Mouse (Mus musculus) lung, postnatal 4 days (tissue): ENCODE measurements around the gene Nr2f2.

Source experiments
- DNase-seq, 2 experiments: peaks; one replicate each; pipeline ENCODE4 v3.0.0; 2021

Gene Nr2f2

DNA sequence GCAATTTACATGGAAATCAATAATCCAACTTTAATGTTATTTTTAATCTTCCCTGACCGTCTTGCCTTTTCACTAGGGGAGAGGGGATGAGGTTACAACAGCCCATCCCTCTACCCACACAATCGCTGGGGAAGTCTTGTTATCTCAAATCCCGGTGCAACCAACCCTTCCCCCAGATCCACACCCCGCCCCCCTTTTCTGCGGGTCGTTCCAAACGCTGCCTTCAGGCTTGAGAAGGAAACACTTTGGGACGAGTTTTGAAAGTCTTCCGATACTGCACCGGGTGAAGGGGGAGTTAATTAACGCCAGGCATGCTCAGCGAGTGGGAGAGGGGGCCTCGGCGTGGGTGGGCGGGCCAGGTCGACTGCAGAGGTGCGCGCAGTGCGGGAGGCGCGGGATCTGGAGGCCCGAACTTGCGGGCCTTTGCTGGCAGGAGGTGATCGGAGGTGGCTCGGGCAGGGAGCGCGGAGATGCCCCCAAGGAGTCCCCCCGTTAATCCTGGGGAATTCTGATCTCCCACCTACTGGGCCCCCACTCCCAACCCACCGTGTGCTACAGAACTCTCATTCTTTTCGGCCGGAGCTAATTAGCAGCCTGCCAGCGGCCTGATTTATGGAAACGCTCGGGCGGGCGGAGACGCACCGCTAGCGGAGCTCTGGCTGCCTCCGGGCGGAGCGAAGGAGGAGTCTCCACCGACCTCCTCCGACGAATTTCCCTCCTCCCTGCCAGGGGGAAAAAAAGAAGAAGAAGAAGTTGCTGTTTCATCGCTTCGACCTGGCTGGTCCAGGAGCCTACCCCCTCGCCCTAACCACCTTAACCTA, 35.1 kb downstream of the Nr2f2 start:
- peak; percentile 66 to 80 for DNase-seq

DNA sequence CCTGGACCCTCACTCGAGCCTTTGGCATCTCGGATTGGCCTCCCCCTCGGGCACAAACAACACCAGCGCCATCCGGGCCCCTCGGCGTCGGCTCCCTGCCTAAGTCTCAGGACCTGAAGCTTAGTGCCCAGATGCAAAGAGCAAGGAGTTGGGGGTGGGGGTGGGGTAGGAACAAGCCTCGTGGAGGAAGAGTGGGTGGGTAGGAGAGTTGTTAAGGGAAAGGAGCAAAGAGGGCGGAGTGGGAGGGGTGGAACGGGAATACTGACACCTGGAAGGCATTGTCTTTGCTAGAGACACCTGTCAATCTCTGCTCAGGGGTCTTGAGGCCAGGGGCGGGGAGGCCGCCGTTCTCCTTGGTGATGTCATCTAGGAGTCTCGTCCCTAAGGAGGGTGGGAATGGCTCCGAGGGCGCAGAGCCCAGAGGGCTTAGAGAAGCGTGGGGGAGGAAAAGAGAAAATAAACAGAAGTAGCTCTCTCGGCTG, 35.7 kb downstream of the Nr2f2 start:
- no peak for DNase-seq

DNA sequence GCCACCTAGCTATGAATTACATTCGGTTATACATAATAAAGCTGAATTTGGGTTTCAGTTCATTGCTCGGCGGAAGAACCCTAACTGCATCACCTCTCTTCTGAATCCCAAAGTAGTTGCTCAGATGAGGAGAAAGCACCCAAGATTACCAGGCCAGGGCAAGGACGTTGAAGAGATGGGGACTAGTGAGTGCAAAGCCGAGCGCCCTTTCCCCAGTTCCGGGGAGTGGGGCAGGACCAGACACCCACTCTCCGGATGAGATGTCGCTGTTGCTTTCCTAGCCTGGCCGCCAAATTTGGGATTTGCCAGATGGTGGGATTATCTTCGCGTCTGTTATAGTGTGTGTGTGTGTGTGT, 36.4 kb downstream of the Nr2f2 start:
- DNase-seq, result no peak

DNA sequence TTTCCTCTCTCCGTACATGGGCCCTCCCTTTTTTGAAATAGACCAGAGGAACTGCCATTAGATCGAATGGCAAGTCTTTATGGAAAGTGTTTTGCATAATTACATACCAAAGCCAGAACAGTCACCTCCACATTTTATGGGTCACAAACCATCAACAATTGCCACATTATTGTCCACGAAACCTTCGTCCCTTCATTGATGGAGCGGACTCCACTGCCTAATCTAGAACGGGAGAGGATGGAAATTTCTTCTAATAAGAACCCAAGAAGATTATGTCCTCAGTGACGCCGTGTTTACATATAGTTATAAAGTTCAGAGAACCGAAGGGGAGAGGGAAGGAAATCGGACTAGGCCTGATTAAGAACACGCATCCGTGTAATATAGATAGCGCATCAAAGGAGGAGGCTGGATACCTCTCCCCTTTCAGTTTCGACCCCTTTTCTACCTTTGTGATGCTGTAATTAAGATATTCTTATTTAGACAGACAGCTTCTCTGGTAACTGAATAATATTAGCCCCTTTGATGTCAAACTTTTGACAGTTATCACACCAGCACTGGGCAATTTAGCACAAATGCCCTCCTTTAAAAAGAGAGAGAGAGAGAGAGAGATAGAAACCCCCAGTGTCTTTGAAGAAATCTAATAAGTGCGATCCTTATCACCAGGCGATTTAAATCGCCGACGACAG, 36.9 kb downstream of the Nr2f2 start:
- no peak for DNase-seq

DNA sequence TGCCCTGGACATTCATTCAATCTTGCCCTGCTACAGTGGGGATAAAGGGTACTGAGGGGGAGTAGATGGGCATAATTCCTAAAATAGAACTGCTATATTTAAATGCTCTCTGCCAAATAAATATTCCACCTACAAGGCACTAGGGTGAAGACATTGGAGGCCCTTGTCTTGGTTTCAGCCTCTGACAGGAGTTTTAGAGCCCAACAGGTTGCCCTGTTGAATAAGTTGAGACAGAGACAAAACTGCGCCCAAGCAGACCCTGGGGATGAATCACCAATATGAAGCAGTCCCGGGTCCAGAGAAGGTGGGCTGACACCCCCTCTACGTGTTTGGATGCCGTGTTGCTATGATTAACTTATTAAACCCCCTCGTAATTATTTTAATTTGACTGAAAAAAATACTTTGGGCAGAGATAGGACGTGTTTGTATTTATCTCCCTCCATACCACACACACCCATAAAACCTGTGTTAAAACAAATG, 37.5 kb downstream of the Nr2f2 start:
- DNase-seq, result no peak

DNA sequence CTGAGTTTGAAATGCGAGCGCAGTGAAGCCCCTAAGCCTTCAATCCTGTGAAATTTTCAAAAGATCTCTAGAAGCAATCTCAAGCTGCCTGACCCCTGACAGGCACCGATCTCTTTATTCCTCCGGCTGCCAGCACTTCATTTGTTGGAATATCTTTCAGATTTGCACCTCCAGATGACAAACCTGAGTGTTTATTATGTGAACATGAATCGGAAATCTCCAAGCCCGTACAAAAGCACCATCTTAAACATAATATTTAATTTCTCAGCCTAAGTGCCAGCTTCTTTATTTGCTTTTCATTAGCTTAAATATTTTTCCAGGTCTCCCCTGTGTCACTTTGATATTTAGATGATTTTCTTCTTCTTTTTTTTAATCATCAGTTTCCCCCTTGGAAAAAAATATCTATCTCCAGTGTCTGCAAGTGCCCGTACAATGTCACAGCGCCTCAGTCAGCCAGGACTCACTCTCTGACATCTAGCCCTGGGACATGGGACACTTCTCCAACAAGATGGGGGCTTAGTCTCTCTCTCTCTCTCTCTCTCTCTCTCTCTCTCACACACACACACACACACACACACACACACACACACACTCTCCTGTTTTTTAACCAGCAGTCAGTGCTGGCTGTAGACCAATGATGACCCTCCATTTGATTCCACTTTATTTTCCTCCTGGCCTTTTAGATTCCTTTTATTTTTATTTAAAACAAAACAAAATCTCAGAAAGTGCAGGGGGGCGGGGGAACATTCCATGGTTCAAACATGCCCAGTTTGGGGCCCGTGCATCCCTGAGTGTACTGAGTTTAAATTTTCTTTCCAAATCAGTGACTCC, 38.1 kb downstream of the Nr2f2 start:
- no peak for DNase-seq

DNA sequence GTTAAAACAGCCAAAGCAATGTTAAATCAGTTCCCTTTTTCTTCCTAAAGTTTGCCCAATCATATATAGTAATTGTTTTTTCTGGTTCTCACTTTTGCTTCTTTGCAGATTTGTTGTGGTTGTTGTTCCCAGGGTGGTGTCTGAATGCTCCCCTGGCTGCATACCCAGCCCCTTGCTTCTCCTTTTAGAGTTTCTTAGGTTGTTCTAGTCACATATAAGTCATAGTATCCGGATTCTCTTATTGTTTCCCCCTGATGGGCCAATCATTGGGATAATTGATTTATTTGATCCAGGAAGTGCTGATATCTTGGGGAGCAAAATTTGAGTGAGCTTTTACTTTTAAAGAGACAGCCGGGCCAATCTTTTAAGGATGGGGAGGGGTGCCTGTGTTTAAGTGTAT, 39.3 kb downstream of the Nr2f2 start:
- no peak for DNase-seq

DNA sequence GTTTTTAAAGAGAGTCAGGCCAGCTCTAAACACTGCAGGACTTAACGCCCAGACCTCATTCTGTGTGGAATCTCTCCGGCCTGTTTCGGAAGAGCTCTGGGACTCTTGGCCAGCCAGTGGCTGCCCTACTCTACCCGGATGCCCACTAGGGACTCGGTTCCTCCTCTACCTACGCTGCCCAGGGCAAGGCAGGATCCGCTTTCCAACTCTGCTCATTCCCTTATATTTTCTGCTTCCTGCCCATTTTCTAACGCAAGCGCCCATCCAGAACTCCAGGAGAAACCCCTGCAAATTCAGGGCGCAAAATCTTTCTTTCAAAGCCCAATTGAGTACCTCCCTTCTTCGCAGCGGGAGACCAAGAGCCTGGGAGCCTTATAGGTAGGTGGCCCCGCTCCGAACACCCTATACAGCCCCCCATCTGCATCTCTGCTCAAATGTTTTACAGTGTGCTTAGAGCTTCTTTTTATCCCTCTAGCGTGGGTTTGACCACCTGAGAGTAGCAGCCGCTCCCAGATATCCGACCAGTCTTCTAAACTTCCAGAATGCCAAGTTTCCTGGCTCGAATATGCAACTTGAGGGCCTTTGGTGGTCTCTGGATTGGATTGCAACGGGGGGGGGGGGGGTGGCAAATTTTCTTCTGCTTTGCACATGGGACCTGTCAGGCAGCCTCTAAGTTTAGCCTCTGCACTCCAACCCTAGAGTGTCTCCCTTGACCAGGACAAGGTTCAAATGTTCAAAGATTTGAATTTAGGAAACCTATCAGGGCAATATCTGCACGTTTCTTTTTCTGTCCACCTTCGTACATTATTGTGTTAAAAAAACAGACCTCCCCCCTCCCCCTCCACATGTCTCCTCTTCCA, 40.1 kb downstream of the Nr2f2 start:
- no peak for DNase-seq

DNA sequence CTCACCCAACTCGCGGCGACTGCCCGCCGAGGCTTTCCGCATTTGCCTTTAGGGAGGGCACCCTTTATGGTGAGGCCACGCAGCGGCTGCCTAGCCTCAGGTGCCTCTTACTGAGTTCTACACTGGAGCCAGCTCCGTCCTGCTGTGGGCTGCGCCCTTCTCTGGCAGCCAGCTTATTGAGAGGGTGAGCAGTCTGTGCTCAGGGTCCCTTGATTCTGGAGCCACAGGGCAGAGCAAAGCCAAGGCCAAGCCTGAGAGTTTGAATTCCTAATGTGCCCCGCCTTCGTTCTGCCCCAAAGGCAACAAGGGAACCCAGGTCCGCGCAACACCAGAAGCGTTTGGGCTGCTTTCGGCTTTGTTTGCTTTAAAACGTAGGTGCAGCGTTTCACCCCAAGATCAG, 41.2 kb downstream of the Nr2f2 start:
- no peak for DNase-seq

DNA sequence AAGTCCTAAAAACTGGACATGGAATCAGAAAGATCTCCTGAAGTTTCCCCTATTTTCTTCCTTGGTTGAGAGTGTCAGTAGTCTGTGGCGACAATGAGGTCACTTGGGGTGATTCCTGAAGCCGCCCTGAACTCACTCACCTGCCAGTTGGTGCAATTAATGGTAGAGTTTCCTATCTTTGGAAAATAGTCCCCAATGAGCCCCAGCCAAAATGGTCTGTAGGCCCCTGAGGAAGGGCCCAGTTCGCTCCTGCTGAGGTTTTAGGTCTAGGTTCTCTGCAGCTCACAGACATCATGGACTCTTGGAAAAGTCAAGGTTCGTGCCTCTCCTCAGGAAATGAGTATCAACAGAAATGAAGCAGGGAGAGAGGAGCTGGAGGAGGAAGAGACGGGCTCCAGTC, 42.0 kb downstream of the Nr2f2 start:
- DNase-seq, result no peak

DNA sequence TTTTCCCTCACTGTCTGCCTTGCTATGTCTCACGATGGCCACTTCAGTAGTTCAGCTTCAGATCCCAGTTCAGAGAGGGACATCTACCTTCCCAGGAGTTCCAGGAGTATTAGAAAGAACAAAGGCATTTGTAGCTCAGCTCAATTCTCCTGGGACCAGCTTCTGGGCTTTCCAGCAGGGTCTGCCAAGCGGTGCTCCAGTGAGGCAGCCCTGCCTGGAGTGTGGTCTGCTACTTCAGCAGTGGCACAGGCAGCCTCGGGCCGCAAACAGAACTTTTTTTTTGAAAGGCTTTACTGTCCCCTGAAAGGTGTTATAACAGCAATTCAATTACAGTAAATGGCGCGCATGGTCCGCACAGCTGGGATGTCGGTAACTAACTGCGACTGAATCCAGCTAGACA, 42.5 kb downstream of the Nr2f2 start:
- DNase-seq, result no peak

DNA sequence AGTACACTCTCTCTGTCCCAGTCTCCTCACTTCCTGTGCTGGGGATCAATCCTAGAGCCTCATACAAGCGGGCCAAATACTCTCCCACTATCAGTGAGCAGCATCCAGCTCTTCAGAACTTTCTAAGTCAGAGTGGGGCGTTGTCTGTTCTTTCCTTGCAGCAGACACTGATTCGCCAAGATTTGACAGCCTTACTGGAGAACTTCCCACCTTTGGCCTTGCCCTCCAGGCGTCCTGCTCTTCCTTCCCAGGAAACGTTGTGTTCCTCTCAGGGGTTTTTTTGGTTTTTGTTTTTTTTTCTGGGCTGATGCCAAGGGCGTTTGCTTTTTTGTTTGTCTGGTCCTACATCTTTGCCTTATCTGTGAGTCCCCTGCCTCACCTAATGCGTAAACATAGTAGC, 60.8 kb downstream of the Nr2f2 start:
- no peak for DNase-seq

DNA sequence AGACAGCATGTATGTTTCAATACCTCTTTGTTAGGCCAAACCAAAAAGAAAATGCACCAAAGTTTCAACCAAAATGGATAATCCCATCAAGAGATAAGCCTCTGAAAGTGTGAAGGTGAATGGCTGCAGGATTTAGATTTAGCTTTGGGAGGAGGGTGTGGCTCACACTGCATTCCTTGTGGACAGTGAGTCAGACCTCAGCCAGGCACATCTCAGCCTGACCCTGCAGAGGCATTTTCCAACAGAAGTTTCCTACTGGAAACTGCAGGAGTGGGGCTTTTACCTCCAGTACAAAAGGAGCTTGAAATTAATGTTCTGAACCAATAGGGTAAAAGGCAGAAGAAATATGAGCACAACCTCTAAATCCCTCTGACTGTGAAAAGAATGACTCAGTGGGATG, 62.1 kb downstream of the Nr2f2 start:
- DNase-seq, result no peak
